In the genomic region with DNA sequence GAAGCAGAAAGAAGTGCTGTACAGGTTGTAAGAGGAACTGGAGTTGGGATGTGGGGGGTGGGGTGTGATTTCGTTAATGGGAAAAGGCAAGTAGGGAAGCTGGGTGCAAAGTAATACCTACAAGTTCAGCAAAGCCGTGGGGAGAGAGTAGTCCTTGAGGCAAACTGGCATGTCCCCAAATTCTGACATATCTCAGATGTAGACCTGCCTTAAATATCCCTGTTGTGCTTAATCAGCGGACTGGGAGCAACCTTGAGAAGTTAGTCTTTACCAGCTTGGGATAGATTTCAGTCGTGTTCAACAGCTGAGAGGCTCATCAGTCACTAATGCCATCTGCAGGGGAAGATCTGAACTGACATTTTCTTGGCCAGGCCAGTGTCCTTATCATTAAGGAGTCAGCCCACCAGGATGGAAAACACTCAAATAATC, we compare ENCODE assay signal across 8 mouse cellular contexts. TPM values are rescaled to one million over a fixed set of nuclear protein-coding genes. Genes with fewer than 3 reads are reported as not detected.
DNase-seq lines count a peak whose midpoint lies in the region; ATAC-seq lines count a peak whose summit lies in the region.

No protein-coding gene starts in this region.

- no peak for ATAC-seq in lung, embryonic 16.5 days (ENCODE audit: low read depth)
- ATAC-seq in monocyte, adult 5-6 weeks (replicated peaks; ENCODE audit: insufficient number of reproducible peaks, low FRiP score, low TSS enrichment, poor library complexity, severe bottlenecking), result no peak

- H3K4me1 ChIP-seq in lung, embryonic 16.5 days (replicated peaks; ENCODE audit: control insufficient read depth, insufficient read depth, low read length), result peaks cover 18% of the 10 kb centered on the region

- H3K4me3 ChIP-seq in lung, embryonic 16.5 days (ENCODE audit: low read length), result no peak overlapping the region

- peak overlapping the region; percentile 67; the same call in 1 of the 2 replicates for H3K9ac ChIP-seq in lung, embryonic 16.5 days (ENCODE audit: low read length)

- no peaks in the 10 kb centered on the region for H3K9me3 ChIP-seq in lung, embryonic 16.5 days (ENCODE audit: control insufficient read depth, low read length)

- no peaks in the 10 kb centered on the region for H3K36me3 ChIP-seq in lung, embryonic 16.5 days (ENCODE audit: control insufficient read depth, insufficient read depth, low read length)

- H3K4me2 ChIP-seq in lung, embryonic 16.5 days (ENCODE audit: low read depth, low read length), result peak overlapping the region; percentile 64

- no peaks in the 10 kb centered on the region for H3K27me3 ChIP-seq in lung, embryonic 16.5 days (ENCODE audit: control insufficient read depth, insufficient read depth, low read depth, low read length)

- H3K27ac ChIP-seq in lung, embryonic 16.5 days (ENCODE audit: low read length), result peak overlapping the region; percentile 87

- peak; percentile 24 for DNase-seq in urinary bladder, postnatal 14 days (ENCODE audit: low spot score)
- no peak for DNase-seq in urinary bladder, postnatal 36 days (ENCODE audit: low spot score in 2 of 2)
- peak; percentile 39 for DNase-seq in cerebellum, adult 8-10 months
- DNase-seq in gastrocnemius, postnatal 25 days, result peak; percentile 53
- peak; percentile 34 to 45 for DNase-seq in kidney, adult 8-10 months
- peak; percentile 73 for DNase-seq in retina, postnatal 1 day

- 20% methylated on average over 4 of the region's 4 CpGs for WGBS in lung, embryonic 16.5 days

RNA-seq across cellular contexts. Expression of gene Scarb2, which starts 0.3 kb away (rescaled TPM):
- 10 to 100 TPM; 61.8 to 69.2 TPM for total RNA-seq in gastrocnemius, postnatal 25 days (2021)
- 18.6 and 20.1 TPM in 2 replicates for polyA plus RNA-seq in lung, embryonic 16.5 days (2015; fragmentation: Nextera tagmentation; extraction: Ambion mirVana)
- 75.7 to 83.7 TPM (median 80.4 TPM) in 3 replicates for total RNA-seq in monocyte, adult 5-6 weeks (2017)

RNA-seq across cellular contexts. Expression of gene Fam47e, which starts 48.6 kb away (rescaled TPM):
- not detected for total RNA-seq in gastrocnemius, postnatal 25 days (2021)
- 4.2 and 6.9 TPM in 2 replicates for polyA plus RNA-seq in lung, embryonic 16.5 days (2015; fragmentation: Nextera tagmentation; extraction: Ambion mirVana)
- total RNA-seq in monocyte, adult 5-6 weeks (2017), result not detected in 3 replicates

Comparison
In these comparisons a context has a peak if more than half of its experiments do, and no peak if none do; other contexts are left out.
1. DNase-seq: peak in urinary bladder, postnatal 14 days (single experiment), cerebellum, adult 8-10 months (single experiment), gastrocnemius, postnatal 25 days (single experiment), kidney, adult 8-10 months (2 of 2) and retina, postnatal 1 day (single experiment); none in urinary bladder, postnatal 36 days (0 of 2).